Mouse (Mus musculus): ENCODE measurements around the gene Nacc2. TPM values are rescaled to one million over a fixed set of nuclear protein-coding genes. Genes with fewer than 3 reads are reported as not detected.

Nacc2 gene
- polyA plus RNA-seq, 1 experiment, result 51.2 TPM

GRCm38 (mm10) chr2:26082883-26083282 is 40.1 kb downstream of the Nacc2 start:
- no peaks in the 10 kb centered on the region for H3K4me1 ChIP-seq (ENCODE audit: control insufficient read depth, insufficient read depth, insufficient read length, low read length)
- H3K36me3 ChIP-seq (ENCODE audit: control insufficient read depth, insufficient read depth, low read length), result peaks cover 2% of the 10 kb centered on the region; the same call in 1 of the 2 replicates
- H3K27me3 ChIP-seq (ENCODE audit: control insufficient read depth, insufficient read depth, low read length), result no peaks in the 10 kb centered on the region
- no peak for TF ChIP-seq CTCF (IDR thresholded peaks at IDR 0.05; ENCODE audit: extremely low read depth, insufficient read length, insufficient replicate concordance, low read depth, low read length)
- TF ChIP-seq POLR2A (IDR thresholded peaks at IDR 0.05; ENCODE audit: low read depth, low read length), result no peak
- WGBS, result 83% methylated on average over 4 of the region's 4 CpGs
- H3K27ac ChIP-seq (ENCODE audit: insufficient read depth, low read depth, low read length), result no peak overlapping the region
- no peak overlapping the region for H3K4me3 ChIP-seq (ENCODE audit: low read depth, low read length)

DNA sequence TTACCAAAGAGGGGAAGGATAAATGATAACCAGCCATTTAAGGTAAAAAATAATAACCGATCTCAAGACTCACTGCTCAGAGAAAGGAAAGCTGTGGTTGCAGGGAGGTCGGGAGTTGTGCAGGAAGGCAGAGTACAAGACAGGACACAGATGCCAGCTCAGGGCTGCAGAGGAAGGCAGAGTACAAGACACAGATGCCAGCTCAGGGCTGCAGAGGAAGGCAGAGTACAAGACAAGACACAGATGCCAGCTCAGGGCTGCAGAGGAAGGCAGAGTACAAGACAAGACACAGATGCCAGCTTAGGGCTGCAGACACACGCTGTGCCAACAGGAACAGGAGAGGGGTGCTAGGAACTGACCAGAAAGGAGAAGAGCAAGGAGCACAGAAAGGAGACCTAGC is 42.2 kb downstream of the Nacc2 start:
- TF ChIP-seq CTCF (IDR thresholded peaks at IDR 0.05; ENCODE audit: extremely low read depth, insufficient read length, insufficient replicate concordance, low read depth, low read length) (no peak), POLR2A (IDR thresholded peaks at IDR 0.05; ENCODE audit: low read depth, low read length) (no peak)
- 72% methylated on average over 3 of the region's 3 CpGs for WGBS

GRCm38 (mm10) chr2:26079409-26079808 is 43.6 kb downstream of the Nacc2 start:
- Histone ChIP-seq H3K36me3 (ENCODE audit: control insufficient read depth, insufficient read depth, low read length) (peaks cover 4% of the 10 kb centered on the region), H3K4me1 (ENCODE audit: control insufficient read depth, insufficient read depth, insufficient read length, low read length) (no peaks in the 10 kb centered on the region), H3K27ac (ENCODE audit: insufficient read depth, low read depth, low read length) (no peak overlapping the region), H3K4me3 (ENCODE audit: low read depth, low read length) (no peak overlapping the region), H3K27me3 (ENCODE audit: control insufficient read depth, insufficient read depth, low read length) (no peaks in the 10 kb centered on the region)
- TF ChIP-seq POLR2A (IDR thresholded peaks at IDR 0.05; ENCODE audit: low read depth, low read length) (no peak), CTCF (IDR thresholded peaks at IDR 0.05; ENCODE audit: extremely low read depth, insufficient read length, insufficient replicate concordance, low read depth, low read length) (no peak)
- 89% methylated on average over 4 of the region's 4 CpGs for WGBS

More for the DNA sequence above, 42.2 kb downstream of the Nacc2 start:
- H3K27me3 ChIP-seq (ENCODE audit: control insufficient read depth, insufficient read depth, low read length), result no peaks in the 10 kb centered on the region
- no peak overlapping the region for H3K4me3 ChIP-seq (ENCODE audit: low read depth, low read length)
- H3K27ac ChIP-seq (ENCODE audit: insufficient read depth, low read depth, low read length), result no peak overlapping the region
- H3K4me1 ChIP-seq (ENCODE audit: control insufficient read depth, insufficient read depth, insufficient read length, low read length), result no peaks in the 10 kb centered on the region
- H3K36me3 ChIP-seq (ENCODE audit: control insufficient read depth, insufficient read depth, low read length), result peaks cover 1% of the 10 kb centered on the region; the same call in 1 of the 2 replicates

DNA sequence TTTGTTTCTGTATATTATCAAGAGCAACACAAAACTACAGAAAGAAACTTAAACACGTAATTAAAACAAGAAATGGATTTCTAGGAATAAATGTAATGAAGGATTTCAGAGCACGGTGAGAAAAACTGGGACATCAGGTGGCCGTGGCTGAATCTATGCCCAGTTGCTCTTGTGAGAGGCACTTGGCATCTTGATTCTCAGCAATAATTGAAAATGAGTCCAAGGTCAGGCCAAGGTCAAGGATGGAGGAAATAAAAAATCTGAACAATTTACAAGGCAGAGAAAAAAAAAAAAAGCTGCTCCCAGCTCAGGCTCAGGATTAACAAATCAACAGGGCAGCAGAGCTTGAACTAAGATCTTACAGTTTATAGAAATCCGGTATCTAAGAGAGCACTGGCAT is 46.0 kb downstream of the Nacc2 start:
- H3K36me3 ChIP-seq (ENCODE audit: control insufficient read depth, insufficient read depth, low read length), result peaks cover 5% of the 10 kb centered on the region

GRCm38 (mm10) chr2:26076121-26076520 is 46.9 kb downstream of the Nacc2 start:
- no peak for TF ChIP-seq CTCF (IDR thresholded peaks at IDR 0.05; ENCODE audit: extremely low read depth, insufficient read length, insufficient replicate concordance, low read depth, low read length)
- TF ChIP-seq POLR2A (IDR thresholded peaks at IDR 0.05; ENCODE audit: low read depth, low read length), result no peak
- H3K27ac ChIP-seq (ENCODE audit: insufficient read depth, low read depth, low read length), result no peak overlapping the region
- 43% methylated on average over 2 of the region's 2 CpGs for WGBS
- no peak overlapping the region for H3K4me3 ChIP-seq (ENCODE audit: low read depth, low read length)
- H3K4me1 ChIP-seq (ENCODE audit: control insufficient read depth, insufficient read depth, insufficient read length, low read length), result no peaks in the 10 kb centered on the region
- H3K27me3 ChIP-seq (ENCODE audit: control insufficient read depth, insufficient read depth, low read length), result no peaks in the 10 kb centered on the region
- H3K36me3 ChIP-seq (ENCODE audit: control insufficient read depth, insufficient read depth, low read length), result peaks cover 5% of the 10 kb centered on the region

More for the DNA sequence above, 46.0 kb downstream of the Nacc2 start:
- WGBS, result 92% methylated on average over 4 of the region's 4 CpGs
- no peak overlapping the region for H3K27ac ChIP-seq (ENCODE audit: insufficient read depth, low read depth, low read length)
- no peak overlapping the region for H3K4me3 ChIP-seq (ENCODE audit: low read depth, low read length)
- no peaks in the 10 kb centered on the region for H3K27me3 ChIP-seq (ENCODE audit: control insufficient read depth, insufficient read depth, low read length)
- no peaks in the 10 kb centered on the region for H3K4me1 ChIP-seq (ENCODE audit: control insufficient read depth, insufficient read depth, insufficient read length, low read length)
- TF ChIP-seq CTCF (IDR thresholded peaks at IDR 0.05; ENCODE audit: extremely low read depth, insufficient read length, insufficient replicate concordance, low read depth, low read length) (no peak), POLR2A (IDR thresholded peaks at IDR 0.05; ENCODE audit: low read depth, low read length) (no peak)

GRCm38 (mm10) chr2:26074551-26074950 is 48.5 kb downstream of the Nacc2 start:
- Histone ChIP-seq H3K27ac (ENCODE audit: insufficient read depth, low read depth, low read length) (no peak overlapping the region), H3K4me1 (ENCODE audit: control insufficient read depth, insufficient read depth, insufficient read length, low read length) (no peaks in the 10 kb centered on the region), H3K27me3 (ENCODE audit: control insufficient read depth, insufficient read depth, low read length) (no peaks in the 10 kb centered on the region), H3K4me3 (ENCODE audit: low read depth, low read length) (no peak overlapping the region), H3K36me3 (ENCODE audit: control insufficient read depth, insufficient read depth, low read length) (peaks cover 5% of the 10 kb centered on the region)
- 92% methylated on average over 5 of the region's 5 CpGs for WGBS
- no peak for TF ChIP-seq CTCF (IDR thresholded peaks at IDR 0.05; ENCODE audit: extremely low read depth, insufficient read length, insufficient replicate concordance, low read depth, low read length)

DNA sequence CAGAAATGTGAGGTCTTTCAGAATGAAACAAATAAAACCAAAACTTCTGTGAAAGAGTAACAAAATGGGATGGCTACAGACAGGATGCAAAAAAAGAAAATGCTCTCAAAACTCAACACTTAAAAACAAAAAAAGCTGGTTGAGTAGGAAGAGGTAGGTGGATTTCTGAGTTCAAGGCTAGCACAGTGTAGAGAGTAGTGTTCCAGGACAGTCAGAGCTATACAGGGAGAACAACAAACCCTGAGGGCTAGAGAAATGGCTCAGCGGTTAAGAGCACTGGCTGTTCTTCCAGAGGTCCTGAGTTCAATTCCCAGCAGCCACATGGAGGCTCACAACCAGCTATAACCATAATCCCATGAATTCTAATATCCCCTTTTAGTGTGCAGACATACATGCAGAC is 54.4 kb downstream of the Nacc2 start:
- H3K4me3 ChIP-seq (ENCODE audit: low read depth, low read length), result no peak overlapping the region
- TF ChIP-seq POLR2A (IDR thresholded peaks at IDR 0.05; ENCODE audit: low read depth, low read length) (no peak), CTCF (IDR thresholded peaks at IDR 0.05; ENCODE audit: extremely low read depth, insufficient read length, insufficient replicate concordance, low read depth, low read length) (no peak)
- no peaks in the 10 kb centered on the region for H3K27me3 ChIP-seq (ENCODE audit: control insufficient read depth, insufficient read depth, low read length)
- H3K27ac ChIP-seq (ENCODE audit: insufficient read depth, low read depth, low read length), result no peak overlapping the region
- 0 out of 2 replicates have a peak, but pooled peaks cover 4% of the 10 kb centered on the region for H3K36me3 ChIP-seq (ENCODE audit: control insufficient read depth, insufficient read depth, low read length)
- WGBS, result 87% methylated on average over 1 of the region's 1 CpGs
- H3K4me1 ChIP-seq (ENCODE audit: control insufficient read depth, insufficient read depth, insufficient read length, low read length), result no peaks in the 10 kb centered on the region

Measured in small intestine, adult 2 months (tissue).